Mouse (Mus musculus) left cerebral cortex, adult 8-10 months (tissue): ENCODE data around the gene Diras1. TPM values are rescaled to one million over a fixed set of nuclear protein-coding genes. Genes with fewer than 3 reads are reported as not detected.
"Not testable (repeated sequence)": the region's sequence is repeated elsewhere in the genome, so short reads cannot be mapped to it uniquely, and the experiment has no call there.

Experiments
- DNase-seq, 2 experiments: peaks; one replicate each; pipeline ENCODE4 v3.0.0; 2022; ENCODE audit warnings: low spot score in 2 of 2
- total RNA-seq, 4 experiments: library from RNA; stranded (reverse); gene quantifications; 2 replicates each; pipeline ENCODE4 v1.2.4; 2022

Diras1 gene
- 100 to 1,000 TPM; 115 to 131 (median 118) TPM for total RNA-seq

DNA sequence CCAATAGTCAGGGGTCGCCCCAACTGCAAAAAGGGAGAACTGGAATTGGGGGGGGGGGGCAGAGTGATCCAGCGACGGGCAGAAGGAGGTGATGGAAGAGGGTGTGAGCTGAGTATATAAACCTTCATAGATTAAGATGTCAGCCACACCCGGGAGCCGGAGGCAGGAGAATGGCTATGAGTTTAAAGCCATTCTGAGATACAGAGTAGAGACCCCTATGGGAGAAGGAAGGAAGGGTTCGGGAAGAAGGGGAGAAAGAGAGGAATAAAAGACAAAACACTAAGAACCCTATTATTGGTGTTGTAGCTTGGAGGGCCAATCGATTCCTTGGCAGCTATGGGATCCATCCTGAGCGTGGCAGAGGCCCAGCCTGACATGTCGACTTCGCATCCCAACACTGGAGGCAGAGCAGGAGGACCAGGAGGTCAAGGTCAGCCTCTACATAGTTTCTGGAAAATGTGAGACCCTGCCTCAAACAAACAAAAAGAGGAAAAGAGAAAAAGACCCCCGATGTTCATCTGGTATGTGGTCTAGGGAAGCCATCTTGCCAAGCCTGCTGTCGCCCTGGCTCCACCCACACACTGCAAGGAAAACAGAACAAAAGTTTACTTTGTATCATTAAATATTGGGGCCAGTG is at the start of gene Diras1:
Diras1 (minus strand) TSS at position 24 of the 637 bp plus-strand sequence.
- no peak for DNase-seq

DNA sequence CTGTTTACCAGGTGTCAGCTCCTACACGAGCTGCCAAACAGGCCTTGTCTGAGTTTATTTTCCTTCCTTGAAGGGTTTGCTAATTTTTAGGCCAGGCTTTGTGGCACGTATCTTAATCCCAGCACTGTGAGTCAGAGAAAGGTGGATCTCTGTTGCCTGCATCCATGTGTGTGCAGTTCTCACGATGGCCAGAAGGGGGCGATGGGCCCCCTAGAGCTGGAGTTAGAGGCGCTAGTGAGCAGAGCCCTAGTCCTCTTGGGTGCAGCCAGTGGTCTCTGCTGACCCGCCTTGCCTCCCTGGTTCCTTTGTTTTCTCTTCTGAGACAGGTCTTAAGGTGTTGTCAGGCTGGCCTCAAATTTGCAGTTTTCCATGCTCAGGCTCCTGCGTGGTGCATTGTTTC is 48.0 kb upstream of the Diras1 start:
- DNase-seq, result no peak

DNA sequence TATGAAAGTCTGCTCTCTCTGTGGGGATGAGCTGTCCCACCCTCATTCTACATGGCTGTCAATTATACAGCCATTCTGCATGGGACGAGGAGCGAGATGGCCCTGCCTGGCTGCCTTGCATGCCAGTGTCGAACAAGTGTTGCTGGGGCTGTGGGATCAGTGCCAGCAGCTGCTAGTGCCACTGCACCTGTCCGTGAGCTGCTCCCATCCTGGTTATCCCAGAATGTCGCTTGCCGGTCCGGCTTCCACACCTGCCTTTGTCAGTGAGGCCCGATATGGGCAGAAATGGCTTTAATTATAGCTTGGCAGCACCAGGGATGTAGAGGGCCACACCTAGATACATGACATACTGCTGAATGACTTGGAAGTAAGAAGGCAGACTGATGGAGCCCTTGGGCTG is 46.8 kb upstream of the Diras1 start:
- DNase-seq, result no peak

DNA sequence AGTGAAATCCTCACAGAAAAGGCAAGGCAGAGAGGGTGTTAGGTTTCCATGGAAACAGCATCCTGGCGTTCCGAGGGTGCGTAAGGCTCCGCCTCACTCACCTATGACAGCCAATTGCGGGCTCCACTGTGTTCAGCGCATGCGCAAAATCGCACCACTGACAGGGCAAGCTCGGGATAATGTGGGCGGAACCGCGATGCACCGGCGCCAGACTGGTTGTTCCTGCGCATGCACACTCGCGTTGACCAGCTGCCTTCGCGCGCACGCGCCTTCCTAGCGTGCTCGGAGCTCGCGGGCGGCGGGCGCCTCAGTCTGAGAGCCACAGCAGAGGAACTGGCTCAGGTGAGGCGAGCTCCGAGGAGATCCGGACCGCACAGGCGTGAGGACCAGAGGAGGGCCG is 44.4 kb upstream of the Diras1 start, which contains the start of gene Thop1:
Thop1 (plus strand) TSS at position 200 of the 400 bp plus-strand sequence.
- peak; percentile 85 to 98 for DNase-seq

DNA sequence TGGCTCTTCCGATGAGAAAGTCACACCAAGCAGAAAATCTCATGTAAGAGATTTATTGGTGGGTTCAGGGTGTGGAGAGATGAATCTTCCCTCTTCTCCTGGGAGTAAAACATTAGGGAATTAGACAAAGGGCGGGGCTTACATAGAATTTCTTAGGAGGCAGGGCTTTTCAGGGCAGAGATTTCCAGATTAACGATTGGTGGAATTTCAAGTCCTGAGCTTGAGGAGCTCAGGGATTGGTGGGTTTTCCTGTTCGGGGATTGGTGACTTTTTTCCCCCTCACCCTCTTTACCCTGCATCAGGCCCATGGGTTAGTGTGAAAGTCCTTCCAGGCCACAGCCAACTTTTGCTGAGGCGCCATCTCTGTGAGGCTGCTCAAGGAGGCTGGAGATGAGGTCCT is 43.2 kb upstream of the Diras1 start:
- DNase-seq, result no peak

DNA sequence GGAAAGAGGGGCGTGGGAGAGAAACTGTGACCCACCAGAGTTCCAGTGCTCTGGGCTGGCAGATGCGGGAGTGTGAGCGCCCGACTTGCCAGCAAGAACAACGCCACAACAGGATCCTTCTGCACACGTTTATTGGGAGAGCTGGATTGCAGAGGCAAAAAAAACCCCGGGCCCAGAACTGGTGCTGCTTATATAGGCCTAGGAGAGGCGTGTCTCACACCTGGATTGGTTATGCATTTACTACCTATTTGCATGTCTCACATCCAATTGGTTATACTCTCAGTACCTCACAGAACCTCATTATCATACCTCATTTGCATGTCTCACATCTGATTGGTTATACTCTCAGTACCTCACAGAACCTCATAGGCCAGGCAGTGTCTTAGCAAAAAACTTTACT is 39.1 kb upstream of the Diras1 start:
- not testable (repeated sequence) for DNase-seq

DNA sequence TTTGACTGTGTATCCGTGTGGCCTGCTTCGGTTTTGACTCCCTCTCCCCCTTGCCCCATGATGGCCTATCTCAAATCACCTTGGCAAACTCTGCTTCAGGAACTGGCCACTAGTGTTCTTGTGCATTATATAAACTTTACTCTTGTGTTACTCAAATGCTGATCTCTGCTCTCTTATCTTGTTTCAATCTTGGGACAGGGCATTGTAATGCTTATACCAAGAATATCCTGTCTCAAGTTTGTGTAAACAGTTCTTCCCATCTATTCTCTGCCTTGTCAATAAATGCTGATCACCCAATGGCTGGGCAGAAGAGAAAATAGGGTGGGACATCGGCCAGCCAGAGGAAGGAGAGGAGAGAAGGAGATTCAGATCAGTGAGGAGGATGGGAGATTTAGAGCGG is 37.2 kb upstream of the Diras1 start:
- DNase-seq, result no peak

DNA sequence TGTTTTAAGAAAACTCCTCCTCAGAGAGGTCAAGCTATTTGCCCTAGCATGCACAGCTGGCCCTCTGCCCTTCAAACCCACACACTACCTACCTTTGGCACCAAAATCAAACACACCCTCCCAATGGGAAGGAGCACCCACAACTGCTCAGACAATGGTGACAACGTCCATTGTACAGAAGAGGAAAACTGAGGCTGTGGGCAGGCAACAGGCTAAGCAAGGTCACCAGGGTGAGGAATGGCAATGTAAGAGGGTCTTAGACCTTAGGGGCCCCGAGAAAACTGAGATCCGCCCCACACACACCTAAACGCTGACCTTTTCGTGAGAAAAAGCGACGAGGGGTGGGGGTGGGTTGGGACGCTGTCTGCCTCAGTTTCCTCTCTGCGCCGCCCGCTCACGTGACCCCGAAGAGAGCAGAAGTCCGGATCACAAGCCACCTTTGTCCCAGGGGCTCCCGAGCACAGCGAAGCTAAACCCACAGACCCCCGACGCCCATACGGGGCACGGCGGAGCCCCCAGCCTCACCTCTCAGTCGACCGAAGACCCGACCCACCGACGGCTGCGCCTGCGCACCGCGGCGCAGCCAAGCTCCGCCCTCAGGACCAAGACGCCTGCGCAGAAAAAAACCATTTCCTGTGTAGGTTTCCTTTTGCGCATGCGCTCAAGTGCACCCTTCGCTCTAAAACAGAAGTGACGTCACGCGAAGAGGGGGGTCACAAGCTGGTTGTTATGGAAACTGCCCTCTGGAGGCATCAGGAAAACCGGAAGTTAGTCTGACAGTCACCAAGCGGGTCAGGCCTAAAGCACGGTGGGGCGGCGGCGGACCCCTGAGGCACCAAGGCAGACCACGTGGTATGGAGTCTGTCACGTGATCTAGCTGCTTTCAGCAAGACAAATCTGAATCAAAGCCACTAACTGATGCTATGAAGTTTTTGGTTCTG is 34.4 kb upstream of the Diras1 start, which contains the start of gene Sgta:
Sgta (minus strand) TSS at position 579 of the 941 bp plus-strand sequence.
- peak; percentile 97 to 100 for DNase-seq

DNA sequence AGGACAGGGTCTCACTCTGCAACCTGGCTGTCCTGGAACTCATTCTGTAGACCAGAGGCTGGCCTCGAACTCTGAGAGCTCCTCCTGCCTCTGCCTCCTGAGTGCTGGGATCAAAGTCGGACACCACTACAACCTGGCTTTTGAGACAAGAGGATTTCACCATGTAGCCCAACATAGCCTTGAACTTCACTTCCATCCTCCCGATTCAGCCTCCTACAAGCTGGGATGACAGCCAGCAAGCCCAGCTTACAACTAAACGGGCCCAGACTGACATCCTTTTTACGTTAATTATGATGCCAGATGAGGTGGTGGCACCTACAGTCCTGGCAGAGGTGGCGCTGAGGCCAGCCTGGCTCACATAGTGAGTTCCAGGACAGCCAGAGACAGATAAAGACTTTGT is 33.4 kb upstream of the Diras1 start:
- no peak for DNase-seq

DNA sequence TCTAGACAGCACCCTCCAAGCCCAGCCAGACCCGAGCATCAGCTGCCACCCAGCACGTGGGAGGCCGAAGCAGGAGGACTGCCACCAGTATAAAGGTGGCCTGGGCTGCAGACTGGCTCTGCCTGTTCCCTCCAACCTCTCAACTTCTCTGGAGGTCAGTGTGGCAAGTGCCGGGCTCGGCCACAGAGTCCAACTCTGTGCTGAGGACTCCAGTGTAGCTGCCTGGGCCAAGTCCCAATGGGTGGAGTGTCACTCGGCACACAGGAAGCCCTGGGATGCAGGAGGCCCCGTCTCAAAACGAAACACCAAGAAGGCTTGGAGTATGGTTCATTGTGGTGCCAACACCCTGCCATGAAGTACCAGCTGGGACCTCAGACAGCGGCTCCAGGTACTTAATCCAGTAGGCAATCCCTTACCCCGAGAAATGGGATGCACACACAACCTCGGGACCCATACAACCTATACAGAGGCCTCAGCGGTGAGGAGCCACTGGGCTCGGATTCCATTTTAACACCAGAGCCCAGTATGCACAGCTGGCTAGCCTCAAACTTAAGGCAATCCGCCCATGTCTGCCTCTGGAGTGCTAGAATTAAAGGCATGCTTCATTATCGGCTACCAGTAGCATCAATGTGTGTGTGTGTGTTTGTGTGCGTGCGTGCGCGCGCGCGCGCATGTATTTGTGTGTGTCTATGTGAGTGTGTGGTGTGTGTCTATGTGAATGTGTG is 32.1 kb upstream of the Diras1 start:
- no peak for DNase-seq

DNA sequence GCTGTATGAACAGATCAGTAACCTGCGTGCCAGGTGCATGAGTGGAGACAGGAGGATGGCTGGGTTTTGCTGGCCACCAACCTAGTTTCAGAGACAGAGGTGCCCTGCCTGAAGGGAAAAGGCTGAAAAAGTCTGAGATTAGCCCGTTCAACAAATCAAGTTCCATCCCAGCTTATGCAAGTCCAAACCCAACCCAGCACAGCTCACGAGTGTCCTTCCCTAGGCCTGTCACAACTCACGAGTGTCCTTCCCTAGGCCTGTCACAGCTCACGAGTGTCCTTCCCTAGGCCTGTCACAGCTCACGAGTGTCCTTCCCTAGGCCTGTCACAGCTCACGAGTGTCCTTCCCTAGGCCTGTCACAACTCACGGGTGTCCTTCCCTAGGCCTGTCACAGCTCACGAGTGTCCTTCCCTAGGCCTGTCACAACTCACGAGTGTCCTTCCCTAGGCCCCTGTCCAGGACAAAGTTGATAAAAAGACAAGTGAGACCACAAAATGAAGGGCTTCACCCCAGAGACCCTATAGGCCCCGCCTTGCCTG is 30.4 kb upstream of the Diras1 start:
- DNase-seq, result not testable (repeated sequence)

DNA sequence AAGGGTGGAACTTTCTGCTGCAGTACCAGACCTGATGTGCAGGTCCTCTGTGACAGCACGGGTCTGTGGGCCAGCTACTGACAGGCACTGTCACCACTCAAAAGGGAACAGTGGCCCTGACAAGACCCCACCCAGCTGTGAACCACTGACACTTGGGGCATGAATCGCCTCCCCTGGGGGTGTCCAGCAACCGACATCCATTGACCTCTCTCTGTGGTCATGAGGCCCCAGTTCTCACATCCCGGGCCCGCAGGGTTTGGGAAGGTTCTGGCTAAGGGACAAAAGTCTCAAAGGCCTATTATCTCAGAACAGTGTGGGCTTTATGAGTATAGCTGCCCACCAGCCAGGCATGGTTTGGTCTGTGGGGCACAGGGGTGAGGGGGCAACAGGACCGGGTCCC is 29.7 kb upstream of the Diras1 start:
- DNase-seq, result no peak

DNA sequence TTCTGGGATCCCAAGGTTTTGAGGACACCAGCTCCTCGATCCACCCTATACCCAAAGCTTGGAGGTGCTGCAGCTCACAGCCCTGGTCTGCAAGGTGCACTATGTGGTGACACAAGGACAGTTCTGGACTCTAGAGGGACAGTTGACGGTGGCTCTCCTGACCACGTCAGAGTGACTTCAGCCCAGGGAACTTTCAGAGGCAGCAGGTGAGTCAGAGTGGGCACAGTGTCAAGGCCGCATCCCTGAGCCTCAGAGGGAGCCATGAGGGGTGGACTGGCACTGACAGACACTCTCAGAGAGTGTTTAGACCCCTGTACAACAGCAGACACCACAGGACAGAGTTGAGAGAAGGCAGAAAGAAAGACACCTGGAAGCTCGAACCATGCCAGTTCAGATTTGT is 27.1 kb upstream of the Diras1 start:
- DNase-seq, result no peak

DNA sequence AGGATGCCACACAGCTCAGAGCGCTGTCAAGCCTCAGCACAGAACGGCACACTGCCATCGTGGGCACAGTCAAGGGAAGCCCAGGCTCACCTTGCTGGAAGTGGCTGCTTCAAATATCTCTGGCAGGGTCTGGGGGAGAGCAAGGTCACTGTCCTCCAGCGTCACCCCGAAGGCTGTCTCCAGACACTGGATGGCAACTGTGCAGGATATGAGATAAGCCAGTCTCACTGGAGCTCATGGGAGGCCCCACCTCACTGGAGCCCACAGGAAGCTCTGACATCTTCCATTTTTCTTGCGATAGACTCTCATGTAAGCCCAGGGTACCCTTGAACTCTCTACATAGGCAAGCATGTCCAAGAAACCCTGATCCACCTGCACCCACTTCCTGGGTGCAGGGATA is 25.7 kb upstream of the Diras1 start:
- no peak for DNase-seq

DNA sequence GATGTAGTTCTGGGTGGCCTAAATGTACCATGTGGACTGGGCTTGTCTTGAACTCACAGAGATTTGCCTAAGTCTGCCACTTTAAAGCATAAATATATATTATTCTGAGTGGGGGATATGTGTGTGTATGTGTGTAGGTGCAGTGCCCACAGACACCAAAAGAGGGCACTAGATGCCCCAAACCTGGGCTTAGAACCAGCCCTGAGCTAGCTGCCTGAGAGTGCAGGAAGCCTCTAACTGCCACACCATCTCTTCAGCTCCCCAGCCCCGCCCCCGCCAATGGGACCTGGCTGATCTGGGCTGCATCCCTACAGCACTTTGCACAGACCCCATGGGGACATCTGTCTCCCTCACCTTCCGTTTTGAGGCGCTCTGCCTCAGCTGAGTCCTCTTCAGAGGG is 25.2 kb upstream of the Diras1 start:
- no peak for DNase-seq

DNA sequence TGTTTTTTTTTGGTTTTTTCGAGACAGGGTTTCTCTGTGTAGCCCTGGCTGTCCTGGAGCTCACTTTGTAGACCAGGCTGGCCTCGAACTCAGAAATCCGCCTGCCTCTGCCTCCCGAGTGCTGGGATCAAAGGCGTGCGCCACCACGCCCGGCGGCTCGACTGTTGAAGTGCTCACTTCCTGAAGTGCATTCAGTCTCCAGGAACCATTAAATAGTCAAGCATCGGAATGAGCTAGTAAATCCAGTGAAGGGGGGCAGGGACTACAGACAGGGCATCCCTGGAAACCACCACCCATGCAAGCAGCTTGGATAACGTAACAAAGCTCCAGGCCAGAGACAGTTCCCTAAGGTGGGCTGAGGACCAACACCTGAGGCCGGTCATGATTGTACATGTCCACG is 19.8 kb upstream of the Diras1 start:
- not testable (repeated sequence) for DNase-seq

DNA sequence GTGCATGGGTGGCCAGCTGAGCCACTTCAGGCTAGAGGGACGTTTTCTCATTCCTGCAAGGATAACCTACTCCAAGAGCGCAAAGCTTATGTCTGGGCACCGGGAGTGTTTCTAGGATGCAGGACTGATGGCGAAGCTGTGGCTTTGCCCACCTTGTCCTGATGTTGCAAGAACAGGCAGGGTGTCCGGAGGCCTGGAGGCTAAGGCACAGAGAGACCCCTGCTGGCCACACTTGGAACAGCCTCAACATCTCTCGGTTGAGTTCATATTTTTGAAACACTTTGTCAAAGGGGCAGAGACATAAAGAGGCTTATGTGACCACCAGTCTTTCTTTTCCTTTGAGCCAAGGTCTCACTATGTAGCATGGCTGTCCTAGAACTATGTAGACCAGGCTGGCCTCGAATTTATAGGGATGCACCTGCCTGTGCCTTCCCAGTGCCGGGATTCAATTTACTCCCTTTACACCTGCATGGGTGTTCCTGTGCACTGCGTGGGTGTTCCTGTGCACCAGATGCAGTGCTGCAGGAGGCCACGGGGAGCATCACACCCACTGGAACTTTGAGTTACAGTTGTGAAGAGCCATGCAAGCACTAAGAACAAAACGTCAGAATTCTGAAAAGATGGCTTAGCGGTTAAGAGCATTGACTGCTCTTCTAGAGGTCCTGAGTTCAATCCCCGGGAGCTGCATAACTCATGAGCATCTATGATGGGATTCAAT is 16.2 kb upstream of the Diras1 start:
- peak in 1 of 2 experiments; percentile 72 for DNase-seq

DNA sequence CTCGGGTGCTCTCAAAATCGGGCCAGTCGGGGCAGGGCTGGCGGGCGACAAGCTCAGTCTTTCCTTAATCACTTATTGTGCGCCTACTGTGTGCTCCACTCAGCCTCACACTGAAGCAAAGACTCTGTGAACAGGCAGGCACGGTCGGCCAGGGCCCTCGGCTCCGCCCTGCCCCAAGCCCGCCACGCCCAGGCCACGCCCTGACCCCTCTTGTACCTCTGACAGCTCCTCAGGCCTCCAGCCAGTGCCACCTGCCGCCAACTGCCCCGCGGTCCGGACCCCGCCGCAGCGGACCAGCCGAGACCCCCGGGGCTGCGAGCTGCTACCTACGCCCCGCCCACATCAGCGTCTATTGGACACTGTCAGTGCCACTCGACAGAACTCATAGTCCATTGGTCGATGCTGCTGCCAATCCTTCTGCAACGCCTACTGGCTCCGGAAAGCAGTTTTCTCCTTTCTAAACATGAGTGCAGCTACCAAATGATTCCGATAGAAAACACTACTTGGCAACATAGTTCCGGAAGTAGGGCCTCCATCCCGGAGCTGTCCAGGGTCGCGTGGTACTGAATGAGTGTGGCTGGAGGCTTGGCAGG is 11.6 kb upstream of the Diras1 start, which contains the start of gene Slc39a3:
Slc39a3 (minus strand) TSS at position 439 of the 593 bp plus-strand sequence.
- peak; percentile 97 to 100 for DNase-seq

DNA sequence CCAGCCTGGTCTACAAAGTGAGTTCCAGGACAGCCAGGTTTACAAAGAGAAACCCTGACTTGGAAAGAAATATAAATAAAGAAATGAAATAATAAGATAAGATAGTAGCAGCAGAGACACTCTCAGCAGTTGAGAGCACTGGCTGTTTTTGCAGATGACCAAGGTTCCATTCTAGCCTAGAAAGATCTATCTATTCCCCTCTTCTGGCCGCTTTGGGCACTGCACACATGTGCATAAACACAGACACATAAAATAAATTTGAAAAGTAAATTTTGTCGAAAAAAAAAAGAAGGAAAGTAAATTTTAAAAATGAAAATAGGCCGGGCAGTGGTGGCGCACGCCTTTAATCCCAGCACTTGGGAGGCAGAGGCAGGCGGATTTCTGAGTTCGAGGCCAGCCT is 10.8 kb upstream of the Diras1 start:
- DNase-seq, result no peak

DNA sequence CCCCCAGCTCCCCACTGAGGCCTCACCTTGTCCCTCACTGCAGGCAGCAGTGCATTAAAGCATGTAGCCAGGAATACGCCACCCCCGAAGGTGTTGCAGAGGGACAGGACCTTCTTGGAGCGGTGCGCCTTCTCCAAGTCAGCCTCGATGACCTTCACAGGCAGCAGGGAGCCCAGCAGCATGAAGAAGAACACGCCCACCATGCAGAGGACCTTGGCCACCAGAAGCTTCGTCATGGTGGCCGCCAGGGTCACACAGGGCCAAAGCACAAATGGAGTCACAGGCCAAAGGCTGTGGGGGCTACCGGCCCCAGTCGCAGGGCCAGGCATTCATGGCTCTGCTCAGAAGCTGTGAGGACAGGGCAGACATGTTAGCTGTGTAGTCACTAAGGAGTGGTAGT is 8.1 kb upstream of the Diras1 start:
- no peak for DNase-seq
